Mouse (Mus musculus) neural tube, embryonic 11.5 days (tissue): ENCODE measurements at regions not wholly inside any gene's neighbourhood (a gene's known extent, or its start where the extent isn't known, plus 50 kb on each side); places are given as distances from the start of the nearest gene placed in this dataset.
A peak's percentile ranks its signal among the peaks of the same experiment; 100 is the strongest.

ENCODE experiments used
- ATAC-seq: fragments of 200-750 bp; cut with Nextera tagmentation; 2 replicates; pipeline ENCODE4 v1.8.0; 2017; ENCODE audit warnings: moderate number of reproducible peaks, mild to moderate bottlenecking, moderate TSS enrichment, moderate library complexity; ENCODE audit not compliant: insufficient read depth, low FRiP score, low TSS enrichment
- DNase-seq: peaks from one replicate; pipeline ENCODE4 v3.0.0-alpha.2; 2015; ENCODE audit warnings: low spot score
- H3K27ac ChIP-seq: fragments of 300-500 bp; sonication (generic); 2 replicates; pipeline ENCODE4 v1.5.1; 2014; ENCODE audit warnings: low read depth, mild to moderate bottlenecking, low read length
- H3K27me3 ChIP-seq: fragments of 300-500 bp; sonication (generic); 2 replicates; pipeline ENCODE4 v1.6.1; 2014; ENCODE audit warnings: mild to moderate bottlenecking, low read length, mixed read lengths; ENCODE audit not compliant: control insufficient read depth, insufficient read depth
- H3K36me3 ChIP-seq: fragments of 300-500 bp; sonication (generic); 2 replicates; pipeline ENCODE4 v1.6.1; 2014; ENCODE audit warnings: mild to moderate bottlenecking, low read length, moderate library complexity, mixed read lengths; ENCODE audit not compliant: control insufficient read depth, insufficient read depth
- H3K4me1 ChIP-seq: fragments of 300-500 bp; sonication (generic); 2 replicates; pipeline ENCODE4 v1.6.1; 2014; ENCODE audit warnings: low read length, mixed read lengths; ENCODE audit not compliant: control insufficient read depth, insufficient read depth
- H3K4me2 ChIP-seq: fragments of 300-500 bp; sonication (generic); 2 replicates; pipeline ENCODE4 v1.6.1; 2014; ENCODE audit warnings: low read depth, mild to moderate bottlenecking, moderate library complexity
- H3K4me3 ChIP-seq: fragments of 300-500 bp; sonication (generic); 2 replicates; pipeline ENCODE4 v1.5.1; 2014; ENCODE audit warnings: low read depth, low read length
- H3K9ac ChIP-seq: fragments of 300-500 bp; sonication (generic); 2 replicates; pipeline ENCODE4 v1.6.1; 2014; ENCODE audit warnings: mild to moderate bottlenecking, low read length
- H3K9me3 ChIP-seq: fragments of 300-500 bp; sonication (generic); 2 replicates; pipeline ENCODE4 v1.6.1; 2016; ENCODE audit warnings: low read length; ENCODE audit not compliant: control insufficient read depth
- WGBS: fragments of 180-500 bp; shearing (Covaris S2); extraction: QIAGEN DNeasy Blood & Tissue Kit; methylation state at CpG from one replicate; pipeline ENCODE4 v1.1.7; 2014; 5-methylcytosine and 5-hydroxymethylcytosine counted together

GRCm38 (mm10) chr13:40652916-40653315, 85.3 kb downstream of the Tfap2a start:
- no peak for ATAC-seq

GRCm38 (mm10) chr13:40651056-40651455, 87.1 kb downstream of the Tfap2a start:
- Histone ChIP-seq H3K9me3 (no peaks in the 10 kb centered on the region), H3K4me3 (no peak overlapping the region), H3K27me3 (no peaks in the 10 kb centered on the region), H3K4me2 (no peak overlapping the region), H3K9ac (no peak overlapping the region), H3K4me1 (0 out of 2 replicates have a peak, but pooled peaks cover 2% of the 10 kb centered on the region), H3K36me3 (no peaks in the 10 kb centered on the region), H3K27ac (no peak overlapping the region)
- ATAC-seq (no peak), DNase-seq (peak; percentile 71)
- 61% methylated on average over 16 of the region's 16 CpGs for WGBS

More at GRCm38 (mm10) chr13:40652916-40653315, 85.3 kb downstream of the Tfap2a start:
- WGBS, result 56% methylated on average over 3 of the region's 3 CpGs
- Histone ChIP-seq H3K36me3 (no peaks in the 10 kb centered on the region), H3K4me3 (no peak overlapping the region), H3K4me2 (no peak overlapping the region), H3K27ac (no peak overlapping the region), H3K27me3 (no peaks in the 10 kb centered on the region), H3K4me1 (0 out of 2 replicates have a peak, but pooled peaks cover 2% of the 10 kb centered on the region), H3K9me3 (no peaks in the 10 kb centered on the region), H3K9ac (no peak overlapping the region)
- no peak for DNase-seq

DNA sequence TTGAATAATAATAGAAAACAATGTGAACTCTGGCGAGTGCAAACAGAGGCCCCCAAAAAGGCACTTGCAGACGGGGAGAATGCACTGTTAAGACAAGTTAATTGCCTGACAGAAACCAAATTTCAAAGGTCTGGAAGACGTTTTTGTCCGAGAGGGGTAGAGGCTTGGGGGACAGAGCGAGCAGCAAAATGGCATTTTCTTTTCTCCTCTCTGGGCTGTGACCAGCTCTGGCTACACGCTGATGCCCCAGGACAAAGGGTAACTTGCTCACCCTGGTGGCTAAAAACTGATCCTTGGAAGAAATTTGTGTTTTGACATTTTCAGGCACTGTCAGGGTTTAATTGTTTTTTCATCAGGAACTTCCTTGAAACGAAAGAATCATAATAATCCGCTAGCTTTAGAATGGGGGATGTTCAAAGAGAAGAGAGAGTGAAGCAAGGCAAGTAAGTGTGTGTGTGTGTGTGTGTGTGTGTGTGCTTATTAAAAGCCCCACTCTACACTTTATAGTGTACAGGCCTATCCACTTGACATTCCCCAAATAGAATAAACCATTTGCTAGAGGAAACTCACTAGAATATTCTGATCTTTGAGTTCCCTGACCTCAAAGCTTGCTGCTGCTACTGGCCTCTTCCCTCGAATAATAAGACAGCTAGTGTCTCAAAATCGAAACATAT, 88.0 kb downstream of the Tfap2a start:
- ATAC-seq (peak; percentile 35; the same call in 1 of the 2 replicates), DNase-seq (no peak)
- H3K4me1 ChIP-seq, result 0 out of 2 replicates have a peak, but pooled peaks cover 2% of the 10 kb centered on the region
- H3K9me3 ChIP-seq, result no peaks in the 10 kb centered on the region
- no peak overlapping the region for H3K27ac ChIP-seq
- peak overlapping the region; percentile 19; the same call in 1 of the 2 replicates for H3K4me2 ChIP-seq
- no peaks in the 10 kb centered on the region for H3K27me3 ChIP-seq
- 0 out of 2 replicates have a peak overlapping the region, but pooled peaks have one; percentile 2 for H3K9ac ChIP-seq
- 35% methylated on average over 10 of the region's 10 CpGs for WGBS
- H3K36me3 ChIP-seq, result no peaks in the 10 kb centered on the region
- no peak overlapping the region for H3K4me3 ChIP-seq

- H3K27me3 ChIP-seq, result no peaks in the 10 kb centered on the region
- no peaks in the 10 kb centered on the region for H3K36me3 ChIP-seq
- 0 out of 2 replicates have a peak overlapping the region, but pooled peaks have one; percentile 2 for H3K9ac ChIP-seq
- no peaks in the 10 kb centered on the region for H3K9me3 ChIP-seq
- 0 out of 2 replicates have a peak, but pooled peaks cover 2% of the 10 kb centered on the region for H3K4me1 ChIP-seq
- H3K4me3 ChIP-seq, result no peak overlapping the region
- 29% methylated on average over 10 of the region's 10 CpGs for WGBS
- ATAC-seq, result peak; percentile 48; the same call in 1 of the 2 replicates
- no peak overlapping the region for H3K27ac ChIP-seq
- H3K4me2 ChIP-seq, result peak overlapping the region; percentile 19; the same call in 1 of the 2 replicates
- DNase-seq, result no peak
These were observed 88.8 kb downstream of the Tfap2a start for GRCm38 (mm10) chr13:40649096-40650035.

- H3K27ac ChIP-seq, result no peak overlapping the region
- WGBS, result 87% methylated on average over 10 of the region's 10 CpGs
- H3K4me2 ChIP-seq, result no peak overlapping the region
- DNase-seq (no peak), ATAC-seq (no peak)
- H3K36me3 ChIP-seq, result no peaks in the 10 kb centered on the region
- no peaks in the 10 kb centered on the region for H3K27me3 ChIP-seq
- no peak overlapping the region for H3K4me3 ChIP-seq
- 0 out of 2 replicates have a peak, but pooled peaks cover 2% of the 10 kb centered on the region for H3K4me1 ChIP-seq
- H3K9me3 ChIP-seq, result no peaks in the 10 kb centered on the region
- H3K9ac ChIP-seq, result no peak overlapping the region
These were observed 92.0 kb downstream of the Tfap2a start for GRCm38 (mm10) chr13:40646131-40646530.

DNA sequence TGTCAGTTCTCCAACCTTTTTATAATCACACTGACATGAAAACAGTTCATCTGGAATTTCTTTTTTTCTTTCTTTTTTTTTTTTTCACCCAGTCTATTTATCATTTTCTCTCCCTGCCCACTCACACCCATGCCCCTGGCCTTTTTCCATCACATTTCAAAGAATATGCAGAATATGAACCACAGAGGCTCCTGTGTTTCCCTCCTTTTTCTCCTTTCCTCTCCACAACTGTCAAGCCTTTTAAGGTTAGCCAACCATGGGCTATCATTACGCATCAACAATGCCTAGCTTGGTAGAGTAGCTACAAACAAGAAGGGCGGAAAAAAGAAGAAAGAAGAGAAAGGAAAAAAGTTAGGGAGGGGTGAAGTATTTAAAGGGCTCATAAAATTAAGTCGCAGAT, 92.5 kb downstream of the Tfap2a start:
- ATAC-seq, result no peak
- WGBS, result 71% methylated on average over 3 of the region's 3 CpGs
- no peak overlapping the region for H3K9ac ChIP-seq

GRCm38 (mm10) chr13:40642931-40643330, 95.2 kb downstream of the Tfap2a start:
- Histone ChIP-seq H3K9ac (no peak overlapping the region), H3K27ac (no peak overlapping the region), H3K4me2 (no peak overlapping the region), H3K9me3 (no peaks in the 10 kb centered on the region), H3K27me3 (no peaks in the 10 kb centered on the region), H3K36me3 (no peaks in the 10 kb centered on the region), H3K4me1 (no peaks in the 10 kb centered on the region), H3K4me3 (no peak overlapping the region)
- DNase-seq (no peak), ATAC-seq (no peak)
- 52% methylated on average over 6 of the region's 6 CpGs for WGBS

More for the DNA sequence above, 92.5 kb downstream of the Tfap2a start:
- H3K4me1 ChIP-seq, result 0 out of 2 replicates have a peak, but pooled peaks cover 2% of the 10 kb centered on the region
- H3K27me3 ChIP-seq, result no peaks in the 10 kb centered on the region
- no peak overlapping the region for H3K27ac ChIP-seq
- H3K4me2 ChIP-seq, result no peak overlapping the region
- H3K9me3 ChIP-seq, result no peaks in the 10 kb centered on the region
- DNase-seq, result no peak
- no peak overlapping the region for H3K4me3 ChIP-seq
- H3K36me3 ChIP-seq, result no peaks in the 10 kb centered on the region

- DNase-seq, result no peak
- no peak overlapping the region for H3K9ac ChIP-seq
- H3K4me1 ChIP-seq, result no peaks in the 10 kb centered on the region
- no peaks in the 10 kb centered on the region for H3K9me3 ChIP-seq
- no peaks in the 10 kb centered on the region for H3K36me3 ChIP-seq
- H3K4me2 ChIP-seq, result no peak overlapping the region
- no peak overlapping the region for H3K4me3 ChIP-seq
- H3K27me3 ChIP-seq, result no peaks in the 10 kb centered on the region
- no peak for ATAC-seq
- no peak overlapping the region for H3K27ac ChIP-seq
- 92% methylated on average over 6 of the region's 6 CpGs for WGBS
These were observed 100.9 kb downstream of the Tfap2a start for GRCm38 (mm10) chr13:40637269-40637668.
